Mouse (Mus musculus) forebrain, embryonic 12.5 days (tissue): Measurements from ENCODE around the gene Nos1ap. TPM values are rescaled to one million over a fixed set of nuclear protein-coding genes. Genes with fewer than 3 reads are reported as not detected.

ENCODE experiments used
- ATAC-seq: fragments of 200-750 bp; cut with Nextera tagmentation; 2 replicates; pipeline ENCODE4 v1.8.0; 2017; ENCODE audit warnings: moderate TSS enrichment; ENCODE audit not compliant: low FRiP score
- H3K27ac ChIP-seq: fragments of 300-500 bp; sonication (generic); 2 replicates; pipeline ENCODE4 v1.5.1; 2016; ENCODE audit warnings: mild to moderate bottlenecking
- H3K27me3 ChIP-seq: fragments of 300-500 bp; sonication (generic); 2 replicates; pipeline ENCODE4 v1.6.1; 2016; ENCODE audit warnings: mild to moderate bottlenecking
- H3K36me3 ChIP-seq: fragments of 300-500 bp; sonication (generic); replicated peaks from 2 replicates; pipeline ENCODE4 v1.6.1; 2016; ENCODE audit warnings: mild to moderate bottlenecking
- H3K4me1 ChIP-seq: fragments of 300-500 bp; sonication (generic); 2 replicates; pipeline ENCODE4 v1.6.1; 2016
- H3K4me2 ChIP-seq: fragments of 300-500 bp; sonication (generic); 2 replicates; pipeline ENCODE4 v1.6.1; 2016; ENCODE audit warnings: mild to moderate bottlenecking, moderate library complexity
- H3K4me3 ChIP-seq: fragments of 300-500 bp; sonication (generic); replicated peaks from 2 replicates; pipeline ENCODE4 v1.5.1; 2016; ENCODE audit warnings: mild to moderate bottlenecking
- H3K9ac ChIP-seq: fragments of 300-500 bp; sonication (generic); 2 replicates; pipeline ENCODE4 v1.6.1; 2016; ENCODE audit warnings: mild to moderate bottlenecking
- H3K9me3 ChIP-seq: fragments of 300-500 bp; sonication (generic); 2 replicates; pipeline ENCODE4 v1.6.1; 2016
- WGBS: fragments of 180-500 bp; shearing (Covaris S2); methylation state at CpG from one replicate; pipeline ENCODE4 v1.1.7; 2016; 5-methylcytosine and 5-hydroxymethylcytosine counted together
- polyA plus RNA-seq: library from polyadenylated mRNA; unstranded; fragments of >200 nt; fragmentation: Nextera tagmentation; extraction: Ambion mirVana; gene quantifications from 2 replicates; pipeline ENCODE4 v1.2.1, GENCODE M21; 2016

Gene Nos1ap
- polyA plus RNA-seq, 1 experiment from 2014 or later = 25.5 TPM

- peaks cover 5% of the 10 kb centered on the region; the same call in 1 of the 2 replicates for H3K9me3 ChIP-seq
- no peak for ATAC-seq
- H3K4me2 ChIP-seq = no peak overlapping the region
- no peak overlapping the region for H3K9ac ChIP-seq
- H3K4me3 ChIP-seq = no peak overlapping the region
- no peaks in the 10 kb centered on the region for H3K27me3 ChIP-seq
- WGBS = 82% methylated on average over 2 of the region's 2 CpGs
- H3K27ac ChIP-seq = no peak overlapping the region
- peaks cover 22% of the 10 kb centered on the region for H3K4me1 ChIP-seq
- peaks cover 14% of the 10 kb centered on the region for H3K36me3 ChIP-seq
Observed at GRCm38 (mm10) chr1:170583925-170584324, 5.7 kb downstream of the Nos1ap start.

DNA sequence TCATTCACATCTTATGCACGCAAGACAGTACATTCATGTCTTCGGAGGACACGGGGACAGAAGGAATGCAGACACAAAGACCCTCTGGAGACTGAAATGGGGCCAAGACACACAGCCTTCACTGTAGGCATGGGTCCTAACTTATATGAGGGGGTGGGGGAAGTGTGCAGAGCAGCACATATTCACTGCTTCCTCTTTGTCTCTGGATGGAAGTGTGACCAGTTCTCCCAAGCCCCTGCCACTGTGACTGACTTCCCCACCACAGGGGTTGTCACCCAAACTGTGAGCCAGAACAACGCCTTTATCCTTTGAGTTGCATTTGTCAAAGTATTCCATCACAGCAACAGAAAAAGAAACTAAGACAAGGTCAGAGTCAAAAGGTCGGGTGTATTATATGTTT is 7.3 kb downstream of the Nos1ap start:
- Histone ChIP-seq H3K27me3 (no peaks in the 10 kb centered on the region), H3K4me2 (no peak overlapping the region), H3K36me3 (peaks cover 14% of the 10 kb centered on the region)

DNA sequence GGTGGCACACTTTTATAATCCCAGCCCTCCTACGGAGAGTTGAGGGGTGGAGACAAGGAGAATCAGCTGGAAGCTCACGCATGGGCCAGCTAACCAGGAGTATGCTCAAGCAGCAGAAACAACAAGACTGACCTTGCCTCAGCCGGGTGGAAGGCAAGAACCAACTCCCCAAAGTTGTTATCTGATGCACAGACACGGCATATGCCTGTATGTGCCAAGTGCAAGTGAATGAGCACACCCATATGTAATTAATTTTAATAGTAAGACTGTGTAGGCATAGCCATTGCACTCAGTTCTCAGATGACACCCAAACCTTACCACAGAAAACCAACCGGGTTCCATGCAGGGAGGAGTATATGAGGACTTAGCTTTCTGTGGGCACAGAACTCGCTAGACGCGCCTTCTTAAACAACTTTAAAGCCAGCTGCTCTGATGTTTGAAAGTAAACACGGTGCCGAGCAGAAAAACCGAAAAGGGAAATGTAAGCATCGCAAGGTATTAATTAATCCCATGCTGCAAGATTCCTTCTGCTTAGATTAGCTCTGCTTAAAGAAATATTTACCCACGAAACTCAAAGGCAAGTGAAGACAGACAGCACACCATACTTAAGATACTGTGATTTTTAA is 9.1 kb downstream of the Nos1ap start:
- Histone ChIP-seq H3K36me3 (peaks cover 10% of the 10 kb centered on the region), H3K9ac (no peak overlapping the region), H3K9me3 (peaks cover 4% of the 10 kb centered on the region; the same call in 1 of the 2 replicates), H3K4me3 (no peak overlapping the region), H3K4me2 (no peak overlapping the region), H3K4me1 (peaks cover 16% of the 10 kb centered on the region), H3K27ac (no peak overlapping the region), H3K27me3 (no peaks in the 10 kb centered on the region)
- no peak for ATAC-seq
- 75% methylated on average over 13 of the region's 13 CpGs for WGBS

More for the DNA sequence above, 7.3 kb downstream of the Nos1ap start:
- 87% methylated on average over 5 of the region's 5 CpGs for WGBS
- no peak overlapping the region for H3K4me3 ChIP-seq
- no peak overlapping the region for H3K9ac ChIP-seq
- peaks cover 5% of the 10 kb centered on the region; the same call in 1 of the 2 replicates for H3K9me3 ChIP-seq
- H3K27ac ChIP-seq = no peak overlapping the region
- peaks cover 9% of the 10 kb centered on the region for H3K4me1 ChIP-seq
- no peak for ATAC-seq

DNA sequence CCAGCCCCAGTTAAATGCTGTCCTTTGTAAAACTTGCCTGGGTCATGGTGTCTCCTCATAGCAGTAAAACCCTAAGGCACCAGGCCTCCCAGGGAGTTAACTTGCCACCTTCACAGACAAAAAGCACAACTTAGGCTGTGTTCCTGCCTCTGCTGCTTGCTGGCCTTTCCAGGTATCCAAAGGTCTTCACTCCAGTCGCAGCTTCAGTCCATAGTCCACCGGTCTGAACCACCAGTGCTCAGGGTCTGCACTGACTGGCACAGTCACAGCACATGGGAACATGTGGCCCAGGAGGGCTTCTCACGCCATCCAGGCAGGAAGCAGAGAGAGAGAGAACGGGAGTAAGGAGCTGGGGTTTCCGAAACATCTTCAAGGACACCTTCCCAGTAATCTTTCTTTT is 10.2 kb downstream of the Nos1ap start:
- WGBS = 93% methylated on average over 5 of the region's 5 CpGs
- Histone ChIP-seq H3K27ac (no peak overlapping the region), H3K36me3 (peaks cover under 1% of the 10 kb centered on the region; the same call in 1 of the 2 replicates), H3K9ac (no peak overlapping the region), H3K4me2 (no peak overlapping the region), H3K4me3 (no peak overlapping the region), H3K27me3 (no peaks in the 10 kb centered on the region), H3K4me1 (peaks cover 20% of the 10 kb centered on the region), H3K9me3 (no peaks in the 10 kb centered on the region)
- no peak for ATAC-seq

DNA sequence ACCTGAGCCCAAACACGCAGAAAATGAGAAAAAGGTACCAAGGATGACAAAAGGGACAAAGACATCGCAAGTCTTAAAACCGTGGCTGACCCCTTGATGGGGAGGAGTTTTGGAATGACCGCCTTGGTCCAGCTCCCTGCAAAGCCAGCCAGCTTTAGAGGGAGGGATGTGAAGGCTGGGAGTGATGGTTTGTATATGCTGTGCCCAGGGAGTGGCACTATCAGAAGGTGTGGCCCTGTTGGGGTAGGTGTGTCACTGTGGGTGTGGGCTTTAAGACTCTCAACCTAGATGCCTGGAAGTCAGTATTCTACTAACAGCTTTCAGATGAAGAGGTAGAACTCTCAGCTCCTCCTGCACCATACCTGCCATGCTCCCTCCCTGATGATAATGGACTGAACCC is 10.6 kb downstream of the Nos1ap start:
- Histone ChIP-seq H3K4me3 (no peak overlapping the region), H3K9ac (no peak overlapping the region), H3K27ac (no peak overlapping the region), H3K9me3 (no peaks in the 10 kb centered on the region), H3K4me2 (no peak overlapping the region), H3K36me3 (no peaks in the 10 kb centered on the region; the same call in 1 of the 2 replicates), H3K27me3 (no peaks in the 10 kb centered on the region), H3K4me1 (peaks cover 20% of the 10 kb centered on the region)
- 95% methylated on average over 4 of the region's 4 CpGs for WGBS
- no peak for ATAC-seq

DNA sequence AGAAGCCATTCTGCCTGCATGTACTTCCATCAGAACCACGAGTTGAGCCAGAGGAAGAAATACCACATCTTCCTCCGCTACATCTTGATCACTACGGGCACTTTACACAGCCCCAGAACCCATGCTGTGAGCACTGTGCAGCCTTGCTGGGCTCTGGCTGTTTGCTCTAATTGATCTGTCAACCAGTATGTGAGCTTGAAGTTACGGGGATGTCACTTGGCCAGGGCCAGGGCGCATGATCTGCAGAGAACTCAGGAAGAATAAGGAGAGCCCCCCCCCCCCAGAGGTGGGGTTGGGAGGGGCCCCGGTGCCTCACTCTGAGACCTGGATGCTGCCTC is 13.0 kb downstream of the Nos1ap start:
- Histone ChIP-seq H3K9ac (no peak overlapping the region), H3K4me1 (peaks cover 20% of the 10 kb centered on the region), H3K36me3 (no peaks in the 10 kb centered on the region; the same call in 1 of the 2 replicates), H3K27ac (0 out of 2 replicates have a peak overlapping the region, but pooled peaks have one; percentile 2), H3K4me3 (no peak overlapping the region), H3K4me2 (no peak overlapping the region), H3K27me3 (no peaks in the 10 kb centered on the region), H3K9me3 (no peaks in the 10 kb centered on the region)
- 21% methylated on average over 6 of the region's 6 CpGs for WGBS
- ATAC-seq = peak; percentile 51; the same call in 1 of the 2 replicates

- H3K4me3 ChIP-seq = no peak overlapping the region
- no peaks in the 10 kb centered on the region; the same call in 1 of the 2 replicates for H3K36me3 ChIP-seq
- peaks cover 20% of the 10 kb centered on the region for H3K4me1 ChIP-seq
- no peak overlapping the region for H3K4me2 ChIP-seq
- no peaks in the 10 kb centered on the region for H3K27me3 ChIP-seq
- ATAC-seq = no peak
- H3K9me3 ChIP-seq = no peaks in the 10 kb centered on the region
- H3K27ac ChIP-seq = no peak overlapping the region
- H3K9ac ChIP-seq = no peak overlapping the region
- 58% methylated on average over 6 of the region's 6 CpGs for WGBS
Observed at GRCm38 (mm10) chr1:170576012-170576727, 13.5 kb downstream of the Nos1ap start.

DNA sequence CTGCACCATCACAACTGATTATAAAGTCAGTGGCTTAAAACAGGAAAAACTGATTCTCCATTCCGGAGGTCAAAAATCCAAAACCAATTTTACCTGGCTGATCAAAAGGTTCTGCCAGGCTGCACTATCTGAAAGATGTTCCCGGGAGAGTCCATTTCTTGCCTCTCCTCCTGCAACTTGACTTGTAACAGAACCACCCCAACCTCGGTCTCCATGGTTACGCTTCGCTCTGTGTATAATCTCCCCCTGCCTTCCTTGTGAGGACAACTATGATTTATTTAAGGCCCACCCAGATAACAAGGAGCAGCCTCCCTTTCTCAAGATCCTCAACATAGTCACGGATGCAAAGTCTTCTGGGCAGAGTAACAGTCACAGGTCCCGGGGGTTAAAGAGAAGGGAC is 16.5 kb downstream of the Nos1ap start:
- Histone ChIP-seq H3K4me3 (no peak overlapping the region), H3K9me3 (no peaks in the 10 kb centered on the region), H3K4me1 (peaks cover 15% of the 10 kb centered on the region), H3K4me2 (no peak overlapping the region), H3K36me3 (no peaks in the 10 kb centered on the region), H3K27me3 (no peaks in the 10 kb centered on the region), H3K9ac (no peak overlapping the region), H3K27ac (no peak overlapping the region)
- WGBS = 93% methylated on average over 7 of the region's 7 CpGs
- no peak for ATAC-seq

- H3K9me3 ChIP-seq = no peaks in the 10 kb centered on the region
- no peak overlapping the region for H3K4me2 ChIP-seq
- ATAC-seq = no peak
- H3K4me1 ChIP-seq = no peaks in the 10 kb centered on the region
- H3K4me3 ChIP-seq = no peak overlapping the region
- no peak overlapping the region for H3K9ac ChIP-seq
- H3K27me3 ChIP-seq = no peaks in the 10 kb centered on the region
- no peaks in the 10 kb centered on the region for H3K36me3 ChIP-seq
- WGBS = 93% methylated on average over 4 of the region's 4 CpGs
- H3K27ac ChIP-seq = no peak overlapping the region
Observed at GRCm38 (mm10) chr1:170566969-170567368, 22.7 kb downstream of the Nos1ap start.

DNA sequence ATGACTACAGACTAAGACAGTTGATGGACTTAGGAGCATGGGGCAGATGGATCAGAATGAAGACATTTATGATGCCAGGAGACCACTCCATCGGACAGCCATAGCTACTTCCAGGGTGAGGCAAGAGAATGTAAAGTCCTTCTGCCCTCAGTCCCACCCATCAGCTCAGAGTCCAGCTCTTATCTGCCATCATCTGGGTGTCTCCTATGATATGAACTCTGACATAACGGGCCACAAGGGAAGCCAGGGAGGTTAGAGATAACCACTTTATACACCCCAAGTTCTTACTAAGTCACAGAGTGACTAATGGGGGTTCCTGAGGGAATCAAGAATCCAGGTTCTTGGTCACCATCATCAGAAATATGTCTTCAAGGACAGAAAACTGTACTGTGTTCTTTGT is 23.1 kb downstream of the Nos1ap start:
- Histone ChIP-seq H3K36me3 (no peaks in the 10 kb centered on the region), H3K4me2 (no peak overlapping the region), H3K27me3 (no peaks in the 10 kb centered on the region), H3K27ac (no peak overlapping the region), H3K4me1 (no peaks in the 10 kb centered on the region), H3K9ac (no peak overlapping the region), H3K9me3 (no peaks in the 10 kb centered on the region), H3K4me3 (no peak overlapping the region)
- WGBS = 98% methylated on average over 2 of the region's 2 CpGs
- ATAC-seq = no peak

GRCm38 (mm10) chr1:170564926-170565325 is 24.7 kb downstream of the Nos1ap start:
- Histone ChIP-seq H3K36me3 (no peaks in the 10 kb centered on the region), H3K4me3 (no peak overlapping the region), H3K27ac (no peak overlapping the region), H3K9ac (no peak overlapping the region), H3K4me2 (no peak overlapping the region), H3K27me3 (no peaks in the 10 kb centered on the region), H3K4me1 (no peaks in the 10 kb centered on the region), H3K9me3 (no peaks in the 10 kb centered on the region)
- WGBS = 88% methylated on average over 3 of the region's 3 CpGs
- no peak for ATAC-seq

DNA sequence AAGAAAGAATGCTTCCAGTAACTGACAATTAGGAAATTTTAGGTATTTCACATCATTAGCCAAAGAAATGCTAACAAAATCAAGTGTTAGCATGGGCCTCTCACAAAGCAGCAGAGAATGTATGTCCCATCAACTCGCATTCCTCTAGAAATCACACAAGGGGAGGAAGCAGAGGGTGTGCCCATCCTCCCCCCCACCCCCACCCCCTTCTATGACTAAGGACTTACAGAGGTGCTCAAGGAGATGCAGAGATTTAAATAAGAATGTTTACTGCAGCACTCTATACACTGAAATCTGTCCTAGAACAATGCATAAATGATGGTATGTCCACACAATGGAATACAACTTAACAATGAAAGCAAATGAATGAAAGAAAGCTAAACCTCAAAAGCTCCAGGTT is 27.2 kb downstream of the Nos1ap start:
- Histone ChIP-seq H3K27ac (no peak overlapping the region), H3K4me2 (no peak overlapping the region), H3K4me3 (no peak overlapping the region), H3K9ac (no peak overlapping the region), H3K4me1 (no peaks in the 10 kb centered on the region), H3K36me3 (no peaks in the 10 kb centered on the region), H3K9me3 (no peaks in the 10 kb centered on the region), H3K27me3 (no peaks in the 10 kb centered on the region)
- ATAC-seq = no peak
- 80% methylated on average over 1 of the region's 1 CpGs for WGBS

DNA sequence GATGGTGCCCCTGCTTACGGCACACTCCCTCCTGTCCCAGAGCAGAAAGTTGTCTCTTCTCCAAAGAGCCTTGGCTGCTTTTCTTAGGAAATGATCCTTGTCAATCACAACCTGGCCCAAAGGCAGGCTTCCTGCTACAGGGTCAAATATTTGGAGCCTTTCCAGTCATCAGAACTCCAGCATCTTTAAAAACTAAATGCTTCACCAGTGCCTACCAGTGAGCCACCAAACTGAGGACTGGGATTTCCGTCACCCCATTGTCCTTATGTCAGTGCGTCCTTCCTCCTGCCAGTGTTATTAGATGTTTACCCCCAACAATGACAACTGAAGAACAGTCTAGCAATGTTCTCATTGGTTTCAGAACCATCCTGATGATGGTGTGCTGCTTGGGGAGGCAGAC is 28.9 kb downstream of the Nos1ap start:
- no peak overlapping the region for H3K27ac ChIP-seq
- no peaks in the 10 kb centered on the region for H3K27me3 ChIP-seq
- ATAC-seq = no peak
- no peaks in the 10 kb centered on the region for H3K4me1 ChIP-seq
- no peak overlapping the region for H3K4me3 ChIP-seq
- no peak overlapping the region for H3K4me2 ChIP-seq
- H3K9ac ChIP-seq = no peak overlapping the region
- H3K9me3 ChIP-seq = no peaks in the 10 kb centered on the region
- WGBS = 83% methylated on average over 3 of the region's 3 CpGs
- H3K36me3 ChIP-seq = no peaks in the 10 kb centered on the region
